Mouse (Mus musculus): ENCODE measurements around the gene Pwp2.
A peak's percentile ranks its signal among the peaks of the same experiment; 100 is the strongest.

- TF ChIP-seq POU5F1 (IDR thresholded peaks at IDR 0.05; ENCODE audit: borderline replicate concordance, low read length) (no peak), CTCF (conservative IDR thresholded peaks at IDR 0.05; ENCODE audit: low read length) (peak; percentile 52)
Observed at GRCm38 (mm10) chr10:78163923-78164322, 21.0 kb downstream of the Pwp2 start.

Measured in E14TG2a.4 (cell line).